Mouse (Mus musculus): Measurements from ENCODE around the gene Pnlip. TPM values are rescaled to one million over a fixed set of nuclear protein-coding genes. Genes with fewer than 3 reads are reported as not detected.

Gene Pnlip
- not detected for polyA plus RNA-seq (2012; fragmentation: generic; extraction: Trizol)

- Histone ChIP-seq H3K4me2 (ENCODE audit: low read depth) (no peak within 1 kb of the TSS), H3ac (ENCODE audit: control insufficient read depth, insufficient read length) (no peak within 1 kb of the TSS), H3K36me3 (ENCODE audit: control insufficient read depth, insufficient read depth) (no peaks in the 10 kb centered on the region), H3K27me3 (ENCODE audit: control insufficient read depth, insufficient read depth, insufficient read length) (no peaks in the 10 kb centered on the region), H3K79me2 (ENCODE audit: control insufficient read depth, insufficient read depth) (no peaks in the 10 kb centered on the region), H3K4me3 (no peak within 1 kb of the TSS)
- no peak for TF ChIP-seq POLR2AphosphoS2 (IDR thresholded peaks at IDR 0.05; ENCODE audit: insufficient read length, low read depth)
- TF ChIP-seq TCF3 (IDR thresholded peaks at IDR 0.05; ENCODE audit: insufficient read length, low read depth), result no peak
- no peak for TF ChIP-seq USF1 (IDR thresholded peaks at IDR 0.05; ENCODE audit: low read depth)
- TF ChIP-seq MYOG (IDR thresholded peaks at IDR 0.05; ENCODE audit: control insufficient read depth in 1 of 3, insufficient read depth in 1 of 3, insufficient read length in 2 of 3, low read depth in 2 of 3), result no peak
- TF ChIP-seq E2F4 (IDR thresholded peaks at IDR 0.05; ENCODE audit: insufficient read depth), result no peak
- TF ChIP-seq SRF (IDR thresholded peaks at IDR 0.05; ENCODE audit: control insufficient read depth, insufficient read length, low read depth), result no peak
These were observed at the start of gene Pnlip for GRCm38 (mm10) chr19:58652198-58652597. Gene Pnlip (plus strand): TSS chr19:58652498.

GRCm38 (mm10) chr19:58609716-58610115 lies 42.6 kb upstream of the Pnlip start:
- Histone ChIP-seq H3K27me3 (ENCODE audit: control insufficient read depth, insufficient read depth, insufficient read length) (no peaks in the 10 kb centered on the region), H3K4me2 (ENCODE audit: low read depth) (no peak overlapping the region), H3ac (ENCODE audit: control insufficient read depth, insufficient read length) (no peak overlapping the region), H3K4me3 (no peak overlapping the region), H3K79me2 (ENCODE audit: control insufficient read depth, insufficient read depth) (no peaks in the 10 kb centered on the region), H3K36me3 (ENCODE audit: control insufficient read depth, insufficient read depth) (no peaks in the 10 kb centered on the region)
- TF ChIP-seq MYOD1 (IDR thresholded peaks at IDR 0.05; ENCODE audit: control insufficient read depth in 1 of 3, insufficient read length in 2 of 3, low read depth in 2 of 3) (no peak), POLR2AphosphoS2 (IDR thresholded peaks at IDR 0.05; ENCODE audit: insufficient read length, low read depth) (no peak), USF1 (IDR thresholded peaks at IDR 0.05; ENCODE audit: low read depth) (no peak), REST (IDR thresholded peaks at IDR 0.05; ENCODE audit: insufficient read depth, insufficient read length) (no peak), TCF12 (IDR thresholded peaks at IDR 0.05; ENCODE audit: insufficient read depth, poor library complexity, severe bottlenecking) (no peak), TCF3 (IDR thresholded peaks at IDR 0.05; ENCODE audit: insufficient read length, low read depth) (no peak), POLR2A (IDR thresholded peaks at IDR 0.05; ENCODE audit: insufficient read length, low read depth) (no peak), E2F4 (IDR thresholded peaks at IDR 0.05; ENCODE audit: insufficient read depth) (no peak), MAX (IDR thresholded peaks at IDR 0.05; ENCODE audit: low read depth) (no peak), MYOG (IDR thresholded peaks at IDR 0.05; ENCODE audit: control insufficient read depth in 1 of 3, insufficient read depth in 1 of 3, insufficient read length in 2 of 3, low read depth in 2 of 3) (no peak), SRF (IDR thresholded peaks at IDR 0.05; ENCODE audit: control insufficient read depth, insufficient read length, low read depth) (no peak), CEBPB (IDR thresholded peaks at IDR 0.05; ENCODE audit: insufficient read depth, poor library complexity, severe bottlenecking) (no peak)

- no peak overlapping the region for H3K4me2 ChIP-seq (ENCODE audit: low read depth)
- no peak for TF ChIP-seq CEBPB (IDR thresholded peaks at IDR 0.05; ENCODE audit: insufficient read depth, poor library complexity, severe bottlenecking)
- no peak for TF ChIP-seq MYOG (IDR thresholded peaks at IDR 0.05; ENCODE audit: control insufficient read depth in 1 of 3, insufficient read depth in 1 of 3, insufficient read length in 2 of 3, low read depth in 2 of 3)
- no peak for TF ChIP-seq MYOD1 (IDR thresholded peaks at IDR 0.05; ENCODE audit: control insufficient read depth in 1 of 3, insufficient read length in 2 of 3, low read depth in 2 of 3)
- no peak for TF ChIP-seq POLR2AphosphoS2 (IDR thresholded peaks at IDR 0.05; ENCODE audit: insufficient read length, low read depth)
- TF ChIP-seq MAX (IDR thresholded peaks at IDR 0.05; ENCODE audit: low read depth), result no peak
- TF ChIP-seq E2F4 (IDR thresholded peaks at IDR 0.05; ENCODE audit: insufficient read depth), result no peak
- no peak for TF ChIP-seq TCF3 (IDR thresholded peaks at IDR 0.05; ENCODE audit: insufficient read length, low read depth)
- TF ChIP-seq REST (IDR thresholded peaks at IDR 0.05; ENCODE audit: insufficient read depth, insufficient read length), result no peak
- TF ChIP-seq TCF12 (IDR thresholded peaks at IDR 0.05; ENCODE audit: insufficient read depth, poor library complexity, severe bottlenecking), result no peak
- no peak for TF ChIP-seq SRF (IDR thresholded peaks at IDR 0.05; ENCODE audit: control insufficient read depth, insufficient read length, low read depth)
- no peak for TF ChIP-seq POLR2A (IDR thresholded peaks at IDR 0.05; ENCODE audit: insufficient read length, low read depth)
- TF ChIP-seq USF1 (IDR thresholded peaks at IDR 0.05; ENCODE audit: low read depth), result no peak
- H3K79me2 ChIP-seq (ENCODE audit: control insufficient read depth, insufficient read depth), result no peaks in the 10 kb centered on the region
- no peaks in the 10 kb centered on the region for H3K27me3 ChIP-seq (ENCODE audit: control insufficient read depth, insufficient read depth, insufficient read length)
- no peaks in the 10 kb centered on the region for H3K36me3 ChIP-seq (ENCODE audit: control insufficient read depth, insufficient read depth)
- H3ac ChIP-seq (ENCODE audit: control insufficient read depth, insufficient read length), result no peak overlapping the region
- H3K4me3 ChIP-seq, result no peak overlapping the region
These were observed 39.6 kb upstream of the Pnlip start for GRCm38 (mm10) chr19:58612745-58613144.

- no peak for TF ChIP-seq E2F4 (IDR thresholded peaks at IDR 0.05; ENCODE audit: insufficient read depth)
- no peak for TF ChIP-seq POLR2AphosphoS2 (IDR thresholded peaks at IDR 0.05; ENCODE audit: insufficient read length, low read depth)
- no peak for TF ChIP-seq SRF (IDR thresholded peaks at IDR 0.05; ENCODE audit: control insufficient read depth, insufficient read length, low read depth)
- Histone ChIP-seq H3K36me3 (ENCODE audit: control insufficient read depth, insufficient read depth) (no peaks in the 10 kb centered on the region), H3K27me3 (ENCODE audit: control insufficient read depth, insufficient read depth, insufficient read length) (no peaks in the 10 kb centered on the region), H3K4me3 (no peak overlapping the region), H3K4me2 (ENCODE audit: low read depth) (no peak overlapping the region), H3K79me2 (ENCODE audit: control insufficient read depth, insufficient read depth) (no peaks in the 10 kb centered on the region), H3ac (ENCODE audit: control insufficient read depth, insufficient read length) (no peak overlapping the region)
These were observed 35.7 kb upstream of the Pnlip start for GRCm38 (mm10) chr19:58616606-58617005.

- H3K27me3 ChIP-seq (ENCODE audit: control insufficient read depth, insufficient read depth, insufficient read length), result no peaks in the 10 kb centered on the region
- H3K4me3 ChIP-seq, result no peak overlapping the region
- H3K79me2 ChIP-seq (ENCODE audit: control insufficient read depth, insufficient read depth), result no peaks in the 10 kb centered on the region
- H3K36me3 ChIP-seq (ENCODE audit: control insufficient read depth, insufficient read depth), result no peaks in the 10 kb centered on the region
- H3K4me2 ChIP-seq (ENCODE audit: low read depth), result no peak overlapping the region
- no peak for TF ChIP-seq TCF3 (IDR thresholded peaks at IDR 0.05; ENCODE audit: insufficient read length, low read depth)
- TF ChIP-seq REST (IDR thresholded peaks at IDR 0.05; ENCODE audit: insufficient read depth, insufficient read length), result no peak
- TF ChIP-seq SRF (IDR thresholded peaks at IDR 0.05; ENCODE audit: control insufficient read depth, insufficient read length, low read depth), result no peak
- no peak for TF ChIP-seq CEBPB (IDR thresholded peaks at IDR 0.05; ENCODE audit: insufficient read depth, poor library complexity, severe bottlenecking)
- no peak for TF ChIP-seq USF1 (IDR thresholded peaks at IDR 0.05; ENCODE audit: low read depth)
- TF ChIP-seq MYOG (IDR thresholded peaks at IDR 0.05; ENCODE audit: control insufficient read depth in 1 of 3, insufficient read depth in 1 of 3, insufficient read length in 2 of 3, low read depth in 2 of 3), result no peak
- TF ChIP-seq TCF12 (IDR thresholded peaks at IDR 0.05; ENCODE audit: insufficient read depth, poor library complexity, severe bottlenecking), result no peak
- no peak for TF ChIP-seq MYOD1 (IDR thresholded peaks at IDR 0.05; ENCODE audit: control insufficient read depth in 1 of 3, insufficient read length in 2 of 3, low read depth in 2 of 3)
- no peak for TF ChIP-seq POLR2AphosphoS2 (IDR thresholded peaks at IDR 0.05; ENCODE audit: insufficient read length, low read depth)
- no peak for TF ChIP-seq MAX (IDR thresholded peaks at IDR 0.05; ENCODE audit: low read depth)
- no peak for TF ChIP-seq POLR2A (IDR thresholded peaks at IDR 0.05; ENCODE audit: insufficient read length, low read depth)
- TF ChIP-seq E2F4 (IDR thresholded peaks at IDR 0.05; ENCODE audit: insufficient read depth), result no peak
- no peak overlapping the region for H3ac ChIP-seq (ENCODE audit: control insufficient read depth, insufficient read length)
These were observed 31.6 kb upstream of the Pnlip start for GRCm38 (mm10) chr19:58620661-58621060.

Data from myocyte (in vitro differentiated cells).